Mouse (Mus musculus): ENCODE data around the gene Prss54.
"Not testable (repeated sequence)": the region's sequence is repeated elsewhere in the genome, so short reads cannot be mapped to it uniquely, and the experiment has no call there.

The Prss54 gene

GRCm38 (mm10) chr8:95576240-95576639, at the start of gene Prss54:
Prss54 (minus strand) TSS chr8:95576340.
- no peak for DNase-seq

DNA sequence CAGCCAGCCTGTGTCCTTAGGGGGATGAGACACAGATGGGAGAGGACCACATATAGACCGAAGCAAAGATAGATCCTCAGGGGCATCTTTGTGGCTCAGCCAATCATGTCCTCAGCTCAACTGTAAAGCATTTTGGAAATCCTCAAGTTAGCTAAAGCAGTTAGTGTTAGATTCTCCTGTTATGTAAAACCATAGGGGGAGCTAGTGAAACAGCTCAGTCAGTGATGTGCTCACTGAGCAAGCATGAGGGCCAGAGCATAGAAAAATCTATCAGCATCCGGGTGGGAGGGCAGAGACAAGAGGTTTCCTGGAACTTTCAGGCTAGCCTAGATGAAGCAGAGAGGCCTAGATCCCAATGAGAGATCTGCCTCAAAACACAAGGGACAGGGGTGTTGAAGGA, 48.7 kb upstream of the Prss54 start:
- DNase-seq = no peak

- no peak for DNase-seq
Observed at GRCm38 (mm10) chr8:95620046-95620445, 43.9 kb upstream of the Prss54 start.

- DNase-seq = no peak
Observed at GRCm38 (mm10) chr8:95616383-95616782, 40.2 kb upstream of the Prss54 start.

GRCm38 (mm10) chr8:95611769-95612168, 35.6 kb upstream of the Prss54 start:
- no peak for DNase-seq

DNA sequence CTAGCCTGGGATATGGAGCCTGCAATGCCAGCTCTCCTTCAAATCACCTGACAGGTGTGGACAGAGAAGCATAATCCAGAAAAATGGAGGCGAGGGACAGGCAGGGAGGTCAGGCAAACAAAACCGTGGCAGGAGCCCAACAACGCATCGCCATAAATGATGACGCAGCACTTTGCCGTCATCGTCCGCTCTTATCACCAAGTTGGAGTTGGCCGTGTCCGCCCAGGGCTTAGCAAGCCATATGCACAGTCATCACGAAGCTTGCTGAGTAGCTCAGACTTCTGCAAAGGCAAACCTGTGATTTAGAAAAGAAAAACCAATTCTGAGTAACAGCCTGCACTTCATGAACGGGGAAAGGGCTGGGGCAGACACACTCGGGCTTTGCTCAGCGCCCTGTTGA, 34.6 kb upstream of the Prss54 start:
- peak; percentile 81 for DNase-seq

DNA sequence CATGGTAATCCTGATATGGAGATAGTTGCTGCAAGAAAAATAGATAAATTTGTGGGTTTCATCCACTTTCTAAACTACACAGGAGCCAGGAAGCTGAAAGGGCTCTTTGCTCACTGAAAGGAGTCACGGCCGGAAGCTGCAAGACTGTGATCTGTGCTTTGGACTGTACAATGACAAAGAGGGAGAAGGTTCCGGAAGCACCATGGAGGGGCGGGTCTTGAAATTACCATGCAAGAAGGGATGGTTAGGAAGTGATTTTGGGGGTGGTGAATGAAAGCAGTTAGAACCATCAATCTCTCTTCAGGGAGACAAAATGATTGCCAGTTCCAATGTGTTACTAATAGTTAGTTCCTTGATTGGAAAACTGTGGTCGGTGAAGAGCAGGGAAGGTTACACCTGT, 33.3 kb upstream of the Prss54 start:
- no peak for DNase-seq

DNA sequence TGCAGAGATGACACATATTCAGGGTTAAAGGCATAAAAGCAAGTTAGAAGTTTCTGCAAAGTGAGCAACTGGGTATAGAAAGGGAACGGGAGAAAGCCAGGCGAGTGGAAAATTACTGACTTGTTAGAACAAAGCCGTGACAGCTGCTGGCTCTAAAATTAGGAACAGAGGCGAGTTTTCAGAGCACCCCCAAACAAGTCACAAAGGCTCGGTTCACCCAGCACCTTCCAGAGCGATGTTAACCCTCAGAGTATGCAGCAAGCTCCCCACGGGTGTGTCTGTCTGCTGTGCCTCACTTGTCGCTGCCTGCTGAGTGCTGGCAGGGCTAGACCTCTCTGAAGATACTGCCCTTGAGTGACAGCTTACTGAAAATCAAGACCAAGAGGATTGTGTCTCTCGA, 31.1 kb upstream of the Prss54 start:
- no peak for DNase-seq

DNA sequence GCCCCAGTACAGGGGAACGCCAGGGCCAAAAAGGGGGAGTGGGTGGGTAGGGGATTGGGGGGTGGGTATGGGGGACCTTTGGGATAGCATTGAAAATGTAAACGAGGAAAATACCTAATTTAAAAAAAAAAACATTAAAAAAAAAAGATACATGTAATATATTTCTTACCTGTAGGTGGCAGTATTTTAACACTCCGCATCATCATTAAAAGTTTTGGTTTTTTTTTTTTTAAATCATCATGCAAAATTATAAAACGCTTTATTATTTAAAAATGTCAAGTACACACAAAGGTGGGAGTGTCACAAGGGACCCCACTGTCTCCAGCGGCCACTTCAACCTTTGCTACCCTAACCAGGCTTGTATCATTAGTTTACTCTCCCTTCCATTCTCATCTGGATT, 30.4 kb upstream of the Prss54 start:
- not testable (repeated sequence) for DNase-seq

DNA sequence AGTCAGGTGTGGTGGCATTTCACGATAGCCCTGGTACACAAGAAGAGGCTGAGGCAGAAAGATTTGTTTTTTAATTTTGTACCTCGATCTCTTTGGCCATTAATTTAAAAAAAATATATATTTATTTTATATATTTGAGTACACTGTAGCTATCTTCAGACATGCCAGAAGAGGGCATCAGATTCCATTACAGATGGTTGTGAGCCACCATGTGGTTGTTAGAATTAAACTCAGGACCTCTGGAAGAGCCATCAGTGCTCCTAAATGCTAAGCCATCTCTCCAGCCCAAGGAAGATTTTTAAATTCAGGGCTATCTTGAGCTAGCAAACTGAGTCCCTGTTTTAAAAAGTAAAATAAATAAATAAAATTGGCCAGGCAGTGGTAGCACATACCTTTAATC, 26.0 kb upstream of the Prss54 start:
- no peak for DNase-seq

DNA sequence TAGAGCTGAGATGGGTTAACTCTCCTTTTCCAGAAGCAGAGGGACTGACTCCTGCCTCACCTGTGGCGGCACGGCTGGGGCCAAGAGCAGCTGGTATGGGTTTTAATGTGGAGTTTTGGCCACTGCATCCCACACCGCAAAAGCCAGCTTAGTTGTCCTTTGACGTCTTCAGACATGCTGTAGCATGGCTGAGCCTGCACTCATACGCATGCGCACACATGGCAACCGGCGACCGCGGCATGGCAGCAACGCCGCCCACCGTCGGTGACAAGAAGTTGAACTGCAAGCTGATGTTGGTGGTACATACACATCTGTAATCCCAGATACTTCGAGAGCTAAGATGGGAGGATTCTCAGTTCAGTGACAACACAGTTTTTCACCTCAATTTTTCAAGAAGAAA, 25.2 kb upstream of the Prss54 start:
- DNase-seq = no peak

- DNase-seq = peak; percentile 48
Observed at GRCm38 (mm10) chr8:95599861-95600260, 23.7 kb upstream of the Prss54 start.

DNA sequence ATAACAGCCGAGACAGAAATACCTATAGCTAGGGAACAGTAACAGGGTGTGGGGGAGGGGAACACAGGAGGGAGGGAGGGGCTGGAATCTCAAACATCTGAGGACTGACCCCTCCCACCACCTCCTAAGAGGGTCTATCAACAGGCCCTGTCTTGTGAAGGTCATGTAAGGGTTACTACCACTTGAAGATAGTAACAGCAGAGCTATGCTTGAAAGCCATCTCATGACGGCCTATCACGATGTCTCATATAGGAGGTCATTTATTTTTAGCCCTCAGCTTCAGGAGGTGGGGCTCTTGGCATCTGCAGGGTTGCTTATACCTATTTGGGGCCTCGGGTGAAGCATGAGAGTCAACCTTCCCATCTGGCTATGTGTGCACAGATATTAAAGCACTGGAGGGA, 20.7 kb upstream of the Prss54 start:
- DNase-seq = no peak

GRCm38 (mm10) chr8:95595131-95595530, 19.0 kb upstream of the Prss54 start:
- no peak for DNase-seq

- DNase-seq = peak; percentile 54
Observed at GRCm38 (mm10) chr8:95593439-95594393, 17.6 kb upstream of the Prss54 start.

DNA sequence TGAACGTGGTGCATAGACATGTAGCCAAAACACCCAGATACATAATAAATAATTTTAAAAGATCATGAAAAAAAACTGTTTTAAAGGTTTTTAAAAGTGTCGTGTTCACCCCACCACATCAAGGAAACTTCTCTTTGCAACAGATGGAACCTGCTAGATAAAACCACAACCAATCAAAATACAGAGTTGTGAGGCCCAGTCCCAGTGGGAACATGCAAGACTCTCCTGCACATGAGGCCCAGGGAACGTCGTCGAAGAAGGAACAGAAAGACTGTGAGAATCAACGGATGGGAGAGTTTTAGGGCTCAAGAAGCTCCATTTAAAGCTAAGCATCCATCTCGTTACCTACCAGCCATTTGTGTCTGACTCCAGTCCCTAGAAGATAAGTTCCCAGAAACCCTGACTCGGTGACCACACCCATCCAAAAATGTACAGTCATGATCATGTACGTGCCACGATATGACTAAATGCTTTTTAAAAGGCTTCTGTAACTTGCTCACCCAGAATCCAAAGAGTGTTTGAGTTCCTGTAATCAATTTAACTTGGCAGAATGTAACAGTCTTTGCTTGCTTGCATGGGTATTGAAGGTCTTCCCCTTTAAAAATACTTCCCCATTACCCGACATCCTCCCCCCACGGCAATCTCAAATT, 16.1 kb upstream of the Prss54 start:
- peak; percentile 65 for DNase-seq

- no peak for DNase-seq
Observed at GRCm38 (mm10) chr8:95590539-95590938, 14.4 kb upstream of the Prss54 start.

- DNase-seq = no peak
Observed at GRCm38 (mm10) chr8:95589282-95589681, 13.1 kb upstream of the Prss54 start.

- no peak for DNase-seq
Observed at GRCm38 (mm10) chr8:95587339-95587738, 11.2 kb upstream of the Prss54 start.

DNA sequence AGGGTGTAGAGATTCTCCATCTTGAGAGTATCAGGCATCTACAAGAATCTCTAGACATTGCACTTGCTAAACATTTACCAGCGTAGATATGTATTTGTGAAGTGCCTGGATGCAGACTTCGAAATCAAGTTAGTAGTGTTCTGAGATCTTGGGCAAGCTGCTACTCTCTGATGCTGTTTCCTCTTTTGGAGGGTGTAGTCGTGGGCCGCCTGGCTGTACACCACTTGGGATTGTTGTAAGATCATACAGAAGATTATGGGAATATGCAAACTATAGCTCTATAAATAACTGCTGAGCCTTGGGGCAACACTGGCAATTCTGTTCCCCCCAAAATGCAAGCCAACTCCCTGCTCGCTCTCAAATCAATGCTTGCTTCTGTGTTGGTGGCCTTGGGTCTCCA, 3.0 kb downstream of the Prss54 start:
- no peak for DNase-seq

- DNase-seq = no peak
Observed at GRCm38 (mm10) chr8:95566809-95567208, 9.3 kb downstream of the Prss54 start.

- no peak for DNase-seq
Observed at GRCm38 (mm10) chr8:95566217-95566616, 9.9 kb downstream of the Prss54 start.

GRCm38 (mm10) chr8:95555963-95556362, 20.2 kb downstream of the Prss54 start:
- no peak for DNase-seq

GRCm38 (mm10) chr8:95551577-95551976, 24.6 kb downstream of the Prss54 start:
- no peak for DNase-seq
